Mouse (Mus musculus) kidney, embryonic 16.5 days (tissue): Measurements from ENCODE around the gene Gucy2e. TPM values are rescaled to one million over a fixed set of nuclear protein-coding genes. Genes with fewer than 3 reads are reported as not detected.

Source experiments
- ATAC-seq: fragments of 200-750 bp; cut with Nextera tagmentation; 2 replicates; pipeline ENCODE4 v1.8.0; 2017; ENCODE audit warnings: moderate TSS enrichment; ENCODE audit not compliant: low FRiP score, low TSS enrichment
- H3K27ac ChIP-seq: fragments of 300-500 bp; sonication (generic); 2 replicates; pipeline ENCODE4 v1.5.1; 2014; ENCODE audit warnings: low read length
- H3K27me3 ChIP-seq: fragments of 300-500 bp; sonication (generic); 2 replicates; pipeline ENCODE4 v1.6.1; 2014; ENCODE audit warnings: low read length, control low read depth, mixed read lengths; ENCODE audit not compliant: insufficient read depth
- H3K36me3 ChIP-seq: fragments of 300-500 bp; sonication (generic); 2 replicates; pipeline ENCODE4 v1.6.1; 2014; ENCODE audit warnings: low read length, control low read depth, mixed read lengths; ENCODE audit not compliant: insufficient read depth
- H3K4me1 ChIP-seq: fragments of 300-500 bp; sonication (generic); 2 replicates; pipeline ENCODE4 v1.6.1; 2014; ENCODE audit warnings: low read length, control low read depth, mixed read lengths; ENCODE audit not compliant: insufficient read depth
- H3K4me2 ChIP-seq: fragments of 300-500 bp; sonication (generic); replicated peaks from 2 replicates; pipeline ENCODE4 v1.6.1; 2014; ENCODE audit warnings: low read depth, low read length
- H3K4me3 ChIP-seq: fragments of 300-500 bp; sonication (generic); 2 replicates; pipeline ENCODE4 v1.5.1; 2014; ENCODE audit warnings: mild to moderate bottlenecking, low read length
- H3K9ac ChIP-seq: fragments of 300-500 bp; sonication (generic); replicated peaks from 2 replicates; pipeline ENCODE4 v1.6.1; 2014; ENCODE audit warnings: low read length
- H3K9me3 ChIP-seq: fragments of 300-500 bp; sonication (generic); 2 replicates; pipeline ENCODE4 v1.6.1; 2016; ENCODE audit warnings: low read length, control low read depth
- WGBS: fragments of 180-500 bp; shearing (Covaris S2); extraction: QIAGEN DNeasy Blood & Tissue Kit; methylation state at CpG from one replicate; pipeline ENCODE4 v1.1.7; 2014; 5-methylcytosine and 5-hydroxymethylcytosine counted together
- polyA plus RNA-seq: library from polyadenylated mRNA; unstranded; fragments of >200 nt; fragmentation: Nextera tagmentation; extraction: Ambion mirVana; gene quantifications from 2 replicates; pipeline ENCODE4 v1.2.1, GENCODE M21; 2015

Gucy2e gene
- polyA plus RNA-seq, 1 experiment from 2014 or later: 0.27 TPM

DNA sequence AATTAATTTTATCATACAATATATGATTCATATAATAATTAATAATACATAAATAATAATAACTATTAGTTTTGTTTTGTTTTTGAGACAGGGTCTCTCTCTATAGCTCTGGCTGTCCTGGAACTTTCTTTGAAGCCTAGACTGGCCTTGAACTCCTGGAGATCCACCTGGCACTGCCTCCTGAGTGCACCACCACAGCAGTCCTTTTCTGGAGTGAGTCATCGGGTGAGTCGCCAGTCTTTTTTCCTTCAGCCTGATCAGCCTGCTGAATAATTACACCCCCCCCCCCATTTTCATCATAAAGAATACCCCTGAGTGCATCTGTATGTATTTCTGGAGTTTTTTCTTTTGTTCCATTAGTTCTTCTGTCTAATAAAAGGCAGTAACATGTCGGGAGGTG, 12.3 kb upstream of the Gucy2e start:
- no peak overlapping the region for H3K9ac ChIP-seq
- no peaks in the 10 kb centered on the region for H3K9me3 ChIP-seq
- no peak overlapping the region for H3K4me2 ChIP-seq
- WGBS: 86% methylated on average over 3 of the region's 3 CpGs
- H3K4me1 ChIP-seq: peaks cover 6% of the 10 kb centered on the region
- no peak for ATAC-seq
- no peak overlapping the region for H3K4me3 ChIP-seq
- no peak overlapping the region for H3K27ac ChIP-seq
- H3K36me3 ChIP-seq: no peaks in the 10 kb centered on the region
- no peaks in the 10 kb centered on the region for H3K27me3 ChIP-seq

DNA sequence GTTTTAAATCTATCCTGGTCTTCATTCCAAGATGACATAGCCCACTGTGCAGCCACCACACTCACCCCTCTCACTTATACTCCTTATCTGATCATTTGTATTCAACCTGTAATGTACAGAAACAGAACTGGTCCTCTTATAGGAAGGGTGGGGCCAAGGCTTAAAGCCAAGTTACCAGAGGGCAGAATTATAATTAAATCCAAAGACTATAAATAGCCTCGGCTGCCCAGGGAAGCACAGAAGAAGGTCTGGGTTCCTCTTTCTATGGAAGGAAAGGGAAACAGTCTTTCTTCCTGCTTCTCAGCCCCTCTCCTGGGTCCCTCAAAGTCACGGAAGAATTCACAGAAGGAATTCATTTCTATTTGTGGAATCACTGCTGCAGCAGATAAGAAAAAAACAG, 8.8 kb upstream of the Gucy2e start:
- ATAC-seq: peak; percentile 65
- Histone ChIP-seq H3K4me3 (no peak overlapping the region), H3K9me3 (no peaks in the 10 kb centered on the region), H3K9ac (no peak overlapping the region), H3K27me3 (no peaks in the 10 kb centered on the region), H3K4me1 (peaks cover 6% of the 10 kb centered on the region), H3K4me2 (peak overlapping the region; percentile 28), H3K27ac (peak overlapping the region; percentile 77), H3K36me3 (no peaks in the 10 kb centered on the region)
- WGBS: 27% methylated on average over 2 of the region's 2 CpGs

DNA sequence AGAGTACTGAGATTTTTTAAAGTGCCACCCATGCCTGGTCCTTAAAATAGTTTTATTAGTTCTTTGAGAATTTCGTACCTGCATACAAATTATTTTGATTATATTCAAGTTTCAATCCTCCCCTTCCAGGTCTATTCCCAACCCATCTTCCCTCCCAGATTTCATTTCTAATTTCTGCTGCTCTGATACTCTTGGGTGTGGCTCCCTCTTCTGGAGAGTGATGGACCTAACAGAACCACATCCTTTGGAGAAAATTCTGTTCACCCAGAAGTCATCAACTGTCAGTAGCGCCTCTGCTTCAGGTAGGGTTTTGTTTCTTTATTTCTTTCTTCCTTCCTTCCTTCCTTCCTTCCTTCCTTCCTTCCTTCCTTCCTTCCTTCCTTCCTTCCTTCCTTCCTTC, 8.1 kb upstream of the Gucy2e start:
- Histone ChIP-seq H3K27me3 (no peaks in the 10 kb centered on the region), H3K9ac (no peak overlapping the region), H3K4me1 (peaks cover 6% of the 10 kb centered on the region), H3K36me3 (no peaks in the 10 kb centered on the region), H3K4me3 (no peak overlapping the region), H3K4me2 (peak overlapping the region; percentile 28; the same call in 1 of the 2 replicates), H3K9me3 (no peaks in the 10 kb centered on the region), H3K27ac (no peak overlapping the region)
- 13% methylated on average over 2 of the region's 2 CpGs for WGBS
- ATAC-seq: no peak

DNA sequence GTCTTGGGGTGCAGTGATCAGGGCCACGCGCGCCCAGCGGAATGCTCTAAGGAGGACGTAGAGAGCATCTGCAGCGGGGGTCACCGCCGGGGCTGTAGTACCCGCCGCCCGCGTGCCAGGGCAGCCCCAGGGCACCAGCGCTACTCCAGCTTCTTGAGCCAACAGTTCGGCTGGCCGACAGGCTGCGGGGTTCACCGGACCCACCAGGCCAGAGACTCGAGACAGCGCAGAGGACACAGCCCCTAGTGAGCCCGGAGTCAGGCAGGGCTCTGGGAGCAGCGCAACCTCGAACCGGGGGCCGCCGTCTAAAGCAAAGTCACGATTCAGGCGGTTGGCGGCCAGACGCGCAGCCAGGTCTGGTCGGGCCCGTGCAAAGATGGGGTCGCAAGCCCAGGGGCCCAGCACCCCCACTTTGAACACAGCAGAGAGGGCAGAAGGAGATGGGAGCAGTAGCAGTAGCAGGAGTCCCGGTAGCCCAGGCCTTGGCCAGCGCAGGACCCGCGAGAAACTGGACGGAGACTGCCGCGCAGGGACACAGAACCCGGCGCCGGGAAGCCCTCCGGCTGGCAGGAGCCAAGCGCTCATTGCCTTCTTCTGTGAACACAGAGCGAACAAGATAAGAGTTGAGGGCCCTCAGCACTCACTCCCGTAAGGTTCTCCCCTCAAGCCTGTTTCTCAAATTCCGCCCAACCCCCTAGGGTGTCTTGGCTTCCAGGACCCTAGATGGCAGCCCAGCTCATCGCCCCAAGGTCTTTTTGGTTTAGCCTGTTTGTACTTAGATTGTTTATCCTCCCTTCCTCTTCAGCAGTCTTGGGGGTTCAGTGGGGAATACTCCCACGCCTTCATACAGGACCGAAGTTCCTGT, 543 bp downstream of the Gucy2e start:
- no peak; the same call in 1 of the 2 replicates for ATAC-seq

DNA sequence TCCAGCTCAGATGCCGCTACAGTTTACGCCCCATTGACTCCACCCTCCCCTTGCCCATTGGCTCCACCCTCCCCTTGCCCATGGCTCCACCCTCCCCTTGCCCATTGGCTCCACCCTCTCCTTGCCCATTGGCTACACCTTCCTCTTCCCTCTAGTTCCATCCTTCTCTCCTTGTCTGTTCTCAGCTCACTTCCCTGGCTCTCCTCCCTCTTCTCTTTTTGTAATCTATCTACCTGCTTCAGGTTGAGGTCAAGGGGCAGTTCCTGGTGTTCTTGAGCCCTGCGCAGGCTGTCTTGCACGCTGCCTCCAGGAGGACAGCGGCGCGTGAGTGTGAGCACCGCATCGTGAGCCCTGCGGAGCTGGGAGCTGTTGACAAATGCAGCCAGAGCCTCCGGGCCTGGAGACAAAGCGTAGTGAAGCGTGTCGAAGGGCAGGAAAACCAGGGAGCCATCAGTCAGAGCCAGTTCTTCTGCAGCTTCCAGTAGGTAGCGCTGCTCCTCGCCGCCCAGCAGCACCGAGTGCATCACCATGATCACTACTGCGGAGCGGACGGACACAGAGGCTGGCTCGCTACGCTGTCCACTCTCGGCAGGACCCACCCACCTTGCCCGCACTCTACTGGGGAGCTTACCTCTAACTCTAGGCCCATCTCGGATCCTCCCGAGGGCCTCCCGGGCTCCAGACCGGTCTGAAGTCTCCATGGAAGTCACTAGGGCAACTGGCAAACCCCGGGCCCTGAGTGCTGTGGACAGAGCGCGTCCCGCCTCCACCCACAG, 1.4 kb downstream of the Gucy2e start:
- peak overlapping the region; percentile 83 for H3K4me2 ChIP-seq
- no peaks in the 10 kb centered on the region for H3K36me3 ChIP-seq
- peaks cover 17% of the 10 kb centered on the region for H3K27me3 ChIP-seq
- peak; percentile 92 for ATAC-seq
- no peaks in the 10 kb centered on the region for H3K9me3 ChIP-seq
- WGBS: 1% methylated on average over 33 of the region's 33 CpGs
- peak overlapping the region; percentile 79 for H3K27ac ChIP-seq
- peak overlapping the region; percentile 68 for H3K9ac ChIP-seq
- H3K4me3 ChIP-seq: peak overlapping the region; percentile 52
- peaks cover 21% of the 10 kb centered on the region for H3K4me1 ChIP-seq

More for the DNA sequence above, 543 bp downstream of the Gucy2e start:
- Histone ChIP-seq H3K36me3 (no peaks in the 10 kb centered on the region), H3K4me3 (peak overlapping the region; percentile 52), H3K9ac (peak overlapping the region; percentile 68), H3K27ac (peak overlapping the region; percentile 79), H3K4me1 (peaks cover 21% of the 10 kb centered on the region), H3K27me3 (peaks cover 17% of the 10 kb centered on the region), H3K9me3 (no peaks in the 10 kb centered on the region), H3K4me2 (peak overlapping the region; percentile 83)
- WGBS: 6% methylated on average over 51 of the region's 51 CpGs

DNA sequence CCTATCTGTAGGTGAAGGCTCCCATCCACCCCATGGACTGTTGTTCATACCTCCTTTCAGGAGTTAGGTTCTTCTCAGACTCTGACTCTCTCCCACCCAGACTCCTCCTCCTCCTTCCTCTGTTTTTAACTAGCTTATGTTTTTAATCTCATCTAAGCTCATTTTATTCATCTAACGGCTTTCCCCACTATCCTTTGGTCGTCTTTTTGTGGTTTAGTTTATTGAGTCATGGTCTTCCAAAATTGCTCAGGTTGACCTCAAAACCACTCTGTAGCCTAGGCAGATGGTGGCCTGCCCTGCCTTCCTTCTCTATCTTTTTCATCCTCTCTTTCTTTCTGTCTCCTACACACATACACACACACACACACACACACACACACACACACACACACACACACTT, 3.7 kb downstream of the Gucy2e start:
- Histone ChIP-seq H3K9me3 (no peaks in the 10 kb centered on the region), H3K27me3 (peaks cover 17% of the 10 kb centered on the region), H3K4me2 (no peak overlapping the region), H3K27ac (no peak overlapping the region), H3K9ac (no peak overlapping the region), H3K4me3 (no peak overlapping the region), H3K36me3 (no peaks in the 10 kb centered on the region), H3K4me1 (peaks cover 21% of the 10 kb centered on the region)
- 88% methylated on average over 2 of the region's 2 CpGs for WGBS
- no peak for ATAC-seq

DNA sequence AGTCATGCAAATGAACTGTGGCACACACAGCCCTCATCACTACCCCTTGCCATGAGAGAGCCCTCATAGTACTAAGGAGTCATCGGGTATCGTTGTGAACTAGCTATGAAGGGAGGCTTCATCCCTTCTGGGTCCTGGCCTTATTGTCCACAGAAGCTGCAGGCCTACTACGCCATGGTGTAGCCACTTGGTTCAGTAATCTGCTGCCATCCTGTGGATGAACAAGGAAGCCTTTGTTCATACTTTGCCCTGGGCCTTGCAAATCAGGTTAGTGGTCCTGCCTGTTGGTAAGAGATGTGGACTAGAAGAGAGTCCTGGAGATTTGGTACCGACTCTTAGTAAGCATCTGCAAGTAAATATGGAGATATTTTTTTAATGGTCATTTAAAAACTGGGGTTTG, 6.4 kb downstream of the Gucy2e start:
- WGBS: 80% methylated on average over 4 of the region's 4 CpGs
- ATAC-seq: no peak

DNA sequence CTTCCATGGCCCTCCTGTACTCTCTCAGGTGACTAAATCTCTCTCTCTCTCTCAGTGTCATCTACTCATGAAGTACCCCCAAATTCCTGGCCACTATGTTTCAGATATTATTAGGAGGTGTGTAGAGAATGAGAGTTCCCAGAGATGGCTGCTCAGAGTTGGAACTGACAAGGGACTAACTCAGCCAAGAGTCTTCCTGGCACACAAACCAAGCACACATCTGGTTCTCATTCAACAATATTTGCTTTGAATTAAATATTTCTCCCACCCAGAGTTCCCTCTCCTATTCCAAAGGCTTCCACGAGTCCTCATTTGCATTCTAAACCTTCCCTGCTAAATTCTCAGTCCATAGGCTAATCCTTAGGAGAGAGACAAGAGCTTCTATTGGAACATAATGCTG, 11.1 kb downstream of the Gucy2e start:
- no peak overlapping the region for H3K9ac ChIP-seq
- H3K4me2 ChIP-seq: no peak overlapping the region
- H3K4me1 ChIP-seq: no peaks in the 10 kb centered on the region
- no peaks in the 10 kb centered on the region for H3K9me3 ChIP-seq
- WGBS: 78% methylated on average over 1 of the region's 1 CpGs
- no peak overlapping the region for H3K27ac ChIP-seq
- peaks cover 6% of the 10 kb centered on the region; the same call in 1 of the 2 replicates for H3K27me3 ChIP-seq
- ATAC-seq: no peak
- H3K4me3 ChIP-seq: no peak overlapping the region
- H3K36me3 ChIP-seq: no peaks in the 10 kb centered on the region

More for the DNA sequence above, 6.4 kb downstream of the Gucy2e start:
- Histone ChIP-seq H3K4me3 (no peak overlapping the region), H3K4me2 (no peak overlapping the region), H3K9me3 (no peaks in the 10 kb centered on the region), H3K9ac (no peak overlapping the region), H3K27ac (no peak overlapping the region), H3K27me3 (peaks cover 6% of the 10 kb centered on the region; the same call in 1 of the 2 replicates), H3K36me3 (no peaks in the 10 kb centered on the region), H3K4me1 (peaks cover 7% of the 10 kb centered on the region)

DNA sequence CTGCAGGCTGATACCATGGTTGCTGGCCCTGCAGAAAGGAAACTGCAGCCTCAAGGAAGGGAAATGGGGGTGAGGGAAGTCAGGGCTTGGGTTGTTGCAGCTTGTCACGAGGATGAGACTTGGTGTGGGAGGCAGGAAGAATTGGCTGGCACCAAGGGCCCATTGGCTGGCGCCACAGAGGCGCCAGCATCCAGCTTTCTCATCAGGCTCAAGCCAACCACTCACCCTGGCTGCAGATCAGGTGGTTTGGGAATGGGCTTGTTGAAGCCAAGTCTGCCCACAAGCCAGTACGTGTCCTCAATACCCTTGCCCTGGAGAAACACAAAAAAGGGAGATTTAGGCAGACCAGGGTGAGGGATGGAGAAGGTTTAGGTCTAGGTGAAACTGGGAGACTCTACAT, 13.7 kb downstream of the Gucy2e start:
- Histone ChIP-seq H3K4me3 (no peak overlapping the region), H3K27me3 (peaks cover 6% of the 10 kb centered on the region; the same call in 1 of the 2 replicates), H3K36me3 (no peaks in the 10 kb centered on the region), H3K27ac (no peak overlapping the region), H3K9me3 (no peaks in the 10 kb centered on the region), H3K9ac (no peak overlapping the region), H3K4me1 (no peaks in the 10 kb centered on the region), H3K4me2 (no peak overlapping the region)
- 86% methylated on average over 4 of the region's 4 CpGs for WGBS
- ATAC-seq: no peak
